Mouse (Mus musculus) liver, embryonic 12.5 days (tissue): ENCODE results near the gene Btaf1. TPM values are rescaled to one million over a fixed set of nuclear protein-coding genes. Genes with fewer than 3 reads are reported as not detected.
A peak's percentile ranks its signal among the peaks of the same experiment; 100 is the strongest.

Source experiments
- ATAC-seq: fragments of 200-750 bp; cut with Nextera tagmentation; 2 replicates; pipeline ENCODE4 v1.8.0; 2017; ENCODE audit warnings: moderate number of reproducible peaks, mild to moderate bottlenecking, moderate library complexity
- H3K27ac ChIP-seq: fragments of 300-500 bp; sonication (generic); 2 replicates; pipeline ENCODE4 v1.5.1; 2016; ENCODE audit warnings: mild to moderate bottlenecking
- H3K27me3 ChIP-seq: fragments of 300-500 bp; sonication (generic); replicated peaks from 2 replicates; pipeline ENCODE4 v1.6.1; 2016; ENCODE audit warnings: mild to moderate bottlenecking, moderate library complexity
- H3K36me3 ChIP-seq: fragments of 300-500 bp; sonication (generic); 2 replicates; pipeline ENCODE4 v1.6.1; 2016; ENCODE audit warnings: mild to moderate bottlenecking, moderate library complexity
- H3K4me1 ChIP-seq: fragments of 300-500 bp; sonication (generic); 2 replicates; pipeline ENCODE4 v1.6.1; 2016
- H3K4me2 ChIP-seq: fragments of 300-500 bp; sonication (generic); 2 replicates; pipeline ENCODE4 v1.6.1; 2016; ENCODE audit warnings: mild to moderate bottlenecking, moderate library complexity
- H3K4me3 ChIP-seq: fragments of 300-500 bp; sonication (generic); 2 replicates; pipeline ENCODE4 v1.5.1; 2016; ENCODE audit warnings: mild to moderate bottlenecking, moderate library complexity
- H3K9ac ChIP-seq: fragments of 300-500 bp; sonication (generic); 2 replicates; pipeline ENCODE4 v1.6.1; 2016; ENCODE audit warnings: mild to moderate bottlenecking, moderate library complexity
- H3K9me3 ChIP-seq: fragments of 300-500 bp; sonication (generic); replicated peaks from 2 replicates; pipeline ENCODE4 v1.6.1; 2016; ENCODE audit warnings: mild to moderate bottlenecking, moderate library complexity
- WGBS: fragments of 180-500 bp; shearing (Covaris S2); methylation state at CpG from one replicate; pipeline ENCODE4 v1.1.7; 2016; ENCODE audit not compliant: insufficient replicate concordance; 5-methylcytosine and 5-hydroxymethylcytosine counted together
- polyA plus RNA-seq: library from polyadenylated mRNA; unstranded; fragments of >200 nt; fragmentation: Nextera tagmentation; extraction: Ambion mirVana; gene quantifications from 2 replicates; pipeline ENCODE4 v1.2.1, GENCODE M21; 2016

Gene Btaf1
- 23.0 and 24.8 TPM in 2 replicates for polyA plus RNA-seq

DNA sequence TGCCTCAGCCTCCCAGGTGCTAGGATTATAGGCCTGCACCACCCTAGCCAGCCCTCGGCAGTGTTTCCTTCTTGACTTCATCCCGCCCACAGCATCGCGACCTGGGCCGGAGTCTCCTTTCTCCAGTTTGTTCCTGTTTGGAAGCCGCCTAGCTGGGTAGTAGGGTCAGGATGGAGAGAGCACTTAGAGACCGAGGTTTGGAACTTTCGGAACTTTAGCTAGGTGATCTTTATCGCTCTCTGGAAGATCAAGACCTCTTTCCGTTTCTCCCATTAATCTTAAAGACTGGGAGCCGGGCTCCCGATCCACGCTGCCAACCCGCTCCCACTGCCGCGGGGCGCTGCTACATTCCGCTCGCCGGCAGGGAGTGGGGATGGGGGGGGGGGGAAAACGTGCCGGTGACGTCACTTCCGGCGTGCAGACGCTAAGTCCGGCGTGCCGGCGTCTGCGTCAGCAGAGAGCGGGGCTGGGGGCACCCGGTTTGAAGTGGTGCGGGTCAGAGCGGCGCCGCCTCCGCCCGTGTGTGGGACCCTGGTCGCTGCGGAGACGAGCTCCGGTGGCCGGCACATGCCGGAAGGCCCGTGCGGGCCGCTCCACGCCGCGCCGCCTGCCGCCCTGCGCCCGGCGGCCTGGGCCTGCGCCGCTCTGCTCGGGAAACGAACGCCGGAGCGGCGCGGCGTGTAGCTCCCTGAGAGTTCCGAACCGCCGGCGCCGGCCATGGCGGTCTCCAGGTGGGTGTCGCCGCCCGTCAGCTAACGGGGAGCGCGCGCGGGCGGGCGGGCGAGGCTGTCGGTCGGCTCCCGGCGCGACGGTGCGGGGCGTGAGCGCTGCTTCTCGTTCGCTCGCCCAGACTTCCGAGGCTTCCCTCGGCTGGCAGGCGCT lies at the start of gene Btaf1:
Btaf1 (plus strand) TSS at position 409 of the 882 bp plus-strand sequence.
- Histone ChIP-seq H3K9ac (peak within 1 kb of the TSS; percentile 98), H3K27ac (peak within 1 kb of the TSS; percentile 99), H3K4me2 (peak within 1 kb of the TSS; percentile 76), H3K36me3 (peaks cover 7% of the 10 kb centered on the region), H3K4me1 (peaks cover 44% of the 10 kb centered on the region), H3K27me3 (no peaks in the 10 kb centered on the region), H3K9me3 (no peaks in the 10 kb centered on the region), H3K4me3 (peak within 1 kb of the TSS; percentile 98)
- WGBS = under 1% methylated on average over 80 of the region's 98 CpGs
- peak; percentile 94 for ATAC-seq

DNA sequence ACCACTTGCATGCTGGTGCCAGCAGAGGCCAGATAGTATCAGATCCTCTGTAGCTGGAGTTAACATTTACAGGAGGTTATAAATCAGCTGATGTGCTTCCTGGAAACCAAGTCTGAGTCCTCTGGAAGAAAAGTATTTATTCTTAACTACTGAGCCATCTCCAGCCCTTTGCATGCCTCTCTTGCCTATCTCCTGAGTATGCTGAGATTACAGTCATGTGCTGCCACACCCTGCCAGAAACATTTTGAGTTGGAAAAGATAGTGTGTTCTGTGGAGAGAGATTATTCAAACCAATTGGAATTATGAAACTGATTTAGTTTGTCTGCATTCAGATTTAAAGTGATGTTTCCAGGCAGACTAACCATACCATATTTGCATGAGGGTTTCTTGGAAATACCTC lies 48.5 kb upstream of the Btaf1 start:
- H3K4me1 ChIP-seq = no peaks in the 10 kb centered on the region
- no peaks in the 10 kb centered on the region for H3K9me3 ChIP-seq
- peaks cover 92% of the 10 kb centered on the region for H3K36me3 ChIP-seq
- no peak overlapping the region for H3K9ac ChIP-seq
- H3K27ac ChIP-seq = no peak overlapping the region
- no peak overlapping the region for H3K4me3 ChIP-seq
- H3K27me3 ChIP-seq = no peaks in the 10 kb centered on the region
- no peak for ATAC-seq
- H3K4me2 ChIP-seq = no peak overlapping the region

DNA sequence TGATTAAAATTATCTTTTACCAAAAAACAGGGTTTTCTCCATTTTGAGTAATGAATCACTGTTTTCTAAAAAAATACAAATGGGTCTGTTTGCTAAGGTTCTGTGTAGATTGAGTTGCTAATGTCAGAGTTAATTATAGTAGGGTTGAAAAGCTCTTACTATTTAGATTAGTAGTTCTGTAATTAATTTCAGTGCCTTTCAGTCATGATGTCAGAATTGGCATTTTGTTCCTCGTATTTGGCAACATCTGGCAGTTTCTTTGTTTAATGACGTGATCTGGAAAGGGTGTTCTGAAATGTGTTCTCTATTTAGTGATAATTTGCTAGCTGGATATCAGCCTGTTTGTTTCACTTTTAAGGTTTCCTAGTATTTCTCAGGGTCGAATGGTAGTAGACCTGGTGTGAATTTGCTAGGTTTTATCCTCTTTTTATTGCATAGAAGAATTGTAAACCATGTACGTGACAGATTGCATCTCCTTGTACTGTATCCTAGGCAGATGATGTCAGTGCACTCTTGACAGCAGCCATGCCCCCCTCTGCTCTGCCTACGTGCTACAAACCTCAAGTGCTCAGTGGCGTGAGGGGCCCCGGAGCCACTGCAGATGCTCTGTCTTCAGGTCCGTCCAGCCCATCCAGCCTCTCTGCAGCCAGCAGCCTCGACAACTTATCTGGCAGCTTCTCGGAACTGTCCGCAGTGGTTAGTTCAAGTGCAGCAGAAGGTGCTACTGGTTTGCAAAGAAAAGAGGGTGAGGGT lies 47.0 kb upstream of the Btaf1 start:
- H3K27me3 ChIP-seq = no peaks in the 10 kb centered on the region
- no peak overlapping the region for H3K4me2 ChIP-seq
- no peaks in the 10 kb centered on the region for H3K4me1 ChIP-seq
- no peaks in the 10 kb centered on the region for H3K9me3 ChIP-seq
- no peak overlapping the region for H3K9ac ChIP-seq
- no peak for ATAC-seq
- 79% methylated on average over 11 of the region's 11 CpGs for WGBS
- no peak overlapping the region for H3K4me3 ChIP-seq
- H3K36me3 ChIP-seq = peaks cover 94% of the 10 kb centered on the region
- H3K27ac ChIP-seq = no peak overlapping the region

DNA sequence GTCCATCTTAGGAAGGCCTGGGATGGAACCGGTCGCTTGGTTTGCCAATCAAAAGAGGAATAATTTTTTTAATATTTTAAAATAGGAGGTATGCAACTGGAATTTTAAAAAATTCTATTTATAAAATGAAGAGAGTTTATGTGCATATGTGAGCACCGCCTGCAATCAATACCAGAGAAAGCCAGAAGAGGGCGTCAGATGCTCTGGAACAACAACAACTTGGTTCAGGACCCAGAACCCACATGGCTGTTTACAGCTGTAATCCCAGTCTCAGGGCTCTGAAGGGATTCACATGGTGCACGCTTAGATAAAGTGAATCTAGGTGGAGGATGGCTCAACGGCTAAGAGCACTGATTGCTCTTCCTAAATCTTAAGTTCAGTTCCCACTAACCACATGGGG lies 42.8 kb upstream of the Btaf1 start:
- H3K9me3 ChIP-seq = no peaks in the 10 kb centered on the region
- no peaks in the 10 kb centered on the region for H3K4me1 ChIP-seq
- no peak overlapping the region for H3K27ac ChIP-seq
- no peak overlapping the region for H3K9ac ChIP-seq
- peak; percentile 40; the same call in 1 of the 2 replicates for ATAC-seq
- 72% methylated on average over 6 of the region's 6 CpGs for WGBS
- no peak overlapping the region for H3K4me2 ChIP-seq
- no peaks in the 10 kb centered on the region for H3K27me3 ChIP-seq
- H3K36me3 ChIP-seq = peaks cover 97% of the 10 kb centered on the region
- H3K4me3 ChIP-seq = no peak overlapping the region

DNA sequence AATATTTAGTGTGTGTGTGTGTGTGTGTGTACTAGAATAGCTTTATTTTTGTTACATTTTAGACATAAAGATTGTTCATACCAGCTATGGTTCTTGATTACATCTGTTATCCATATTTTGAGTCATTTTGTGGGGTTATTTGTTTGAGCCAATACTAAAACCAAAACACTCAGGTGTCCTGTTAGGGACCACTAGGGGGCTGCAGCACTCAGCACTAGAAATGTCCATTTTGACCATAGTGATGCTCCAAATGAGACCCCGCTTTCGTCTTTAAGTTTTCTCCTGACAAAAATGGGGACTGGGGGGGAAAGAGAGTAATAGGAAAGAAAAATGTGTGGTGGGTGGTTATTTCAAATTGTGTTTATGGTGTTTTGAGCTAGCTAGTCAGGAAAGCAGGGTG lies 39.6 kb upstream of the Btaf1 start:
- Histone ChIP-seq H3K9me3 (no peaks in the 10 kb centered on the region), H3K4me2 (no peak overlapping the region), H3K4me3 (no peak overlapping the region), H3K4me1 (no peaks in the 10 kb centered on the region), H3K9ac (no peak overlapping the region), H3K36me3 (peaks cover 98% of the 10 kb centered on the region), H3K27me3 (no peaks in the 10 kb centered on the region), H3K27ac (no peak overlapping the region)
- WGBS = 91% methylated on average over 2 of the region's 2 CpGs
- no peak for ATAC-seq

DNA sequence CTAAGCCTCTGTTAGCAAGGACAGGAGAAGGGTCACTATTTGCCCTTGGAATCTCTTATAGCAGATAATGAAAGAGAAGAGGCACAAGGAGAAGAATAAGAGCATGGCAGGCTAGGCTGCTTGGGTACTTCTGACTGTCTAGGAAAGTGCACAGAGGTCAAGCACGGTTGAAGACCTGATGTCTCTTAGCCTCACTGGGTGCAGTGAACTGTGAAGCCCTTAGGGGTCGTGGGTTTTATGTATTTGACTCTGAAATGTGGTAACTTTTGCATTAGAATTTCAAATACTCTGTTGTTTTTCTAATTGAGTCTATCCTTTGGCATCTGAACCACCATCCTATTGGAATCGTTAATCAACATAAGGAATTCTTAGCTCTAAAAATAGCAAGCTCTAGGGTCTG lies 38.2 kb upstream of the Btaf1 start:
- no peak for ATAC-seq
- no peak overlapping the region for H3K4me3 ChIP-seq
- H3K9me3 ChIP-seq = no peaks in the 10 kb centered on the region
- H3K27ac ChIP-seq = no peak overlapping the region
- 80% methylated on average over 3 of the region's 3 CpGs for WGBS
- H3K4me1 ChIP-seq = no peaks in the 10 kb centered on the region
- peaks cover 95% of the 10 kb centered on the region for H3K36me3 ChIP-seq
- no peak overlapping the region for H3K9ac ChIP-seq
- no peaks in the 10 kb centered on the region for H3K27me3 ChIP-seq
- no peak overlapping the region for H3K4me2 ChIP-seq

DNA sequence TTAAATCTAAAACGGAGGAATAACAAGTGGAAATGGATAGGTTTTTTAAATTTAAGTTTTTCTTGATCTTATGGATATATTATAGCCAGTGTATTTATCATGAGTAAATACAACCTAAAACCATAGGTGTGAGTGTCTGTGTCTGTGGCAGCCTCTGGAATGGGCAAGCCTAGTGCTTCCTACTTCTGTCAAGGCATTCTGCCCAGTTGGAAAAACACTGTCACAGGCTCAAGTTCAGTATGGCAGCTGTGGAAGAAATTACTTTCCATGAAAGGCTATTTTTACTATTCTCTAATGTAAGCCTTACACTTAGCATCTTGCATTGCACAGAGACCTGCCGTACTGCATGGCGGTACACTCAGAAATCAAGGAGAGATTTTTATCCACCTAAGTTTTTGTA lies 34.1 kb upstream of the Btaf1 start:
- Histone ChIP-seq H3K4me2 (no peak overlapping the region), H3K9ac (no peak overlapping the region), H3K4me3 (no peak overlapping the region), H3K27ac (no peak overlapping the region), H3K36me3 (peaks cover 71% of the 10 kb centered on the region), H3K9me3 (no peaks in the 10 kb centered on the region), H3K27me3 (no peaks in the 10 kb centered on the region), H3K4me1 (no peaks in the 10 kb centered on the region)
- 90% methylated on average over 3 of the region's 3 CpGs for WGBS
- no peak for ATAC-seq

DNA sequence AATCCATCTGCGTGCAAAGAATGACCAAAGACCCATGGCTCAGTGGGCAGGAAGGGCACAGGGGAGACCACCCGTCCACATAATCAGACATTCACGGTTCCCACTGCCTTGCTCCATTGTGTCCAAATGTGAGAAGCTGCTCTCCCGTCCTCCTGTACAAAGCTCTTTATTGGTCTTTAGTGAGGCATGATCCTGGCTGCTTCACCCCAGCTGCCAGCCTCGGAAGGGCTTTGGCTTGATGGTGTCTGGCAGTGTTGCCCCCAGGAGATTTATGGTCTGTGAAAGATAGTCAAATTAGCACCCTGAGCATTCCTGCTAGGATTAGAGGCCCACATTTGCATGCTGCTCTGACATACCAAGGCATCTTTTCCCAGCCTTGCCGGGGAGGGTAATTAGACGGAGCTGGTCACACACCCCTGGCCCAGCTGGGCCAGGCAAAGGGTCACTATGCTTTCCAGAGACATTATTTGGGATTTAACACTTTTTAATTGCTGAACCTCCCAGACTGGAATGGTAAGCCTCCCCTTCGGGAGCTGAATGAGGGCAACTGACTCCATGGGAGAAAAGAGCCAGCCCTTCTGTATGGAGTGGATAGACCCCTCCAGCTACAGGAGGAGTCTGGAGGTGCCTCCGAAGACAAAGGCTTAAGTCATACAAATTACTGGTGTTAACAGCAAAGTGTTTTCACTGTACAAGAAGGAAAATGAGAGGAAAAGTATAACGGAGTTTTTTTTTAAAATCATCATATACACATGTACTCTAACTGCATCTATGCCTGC lies 28.9 kb upstream of the Btaf1 start:
- peaks cover 20% of the 10 kb centered on the region for H3K36me3 ChIP-seq
- no peak overlapping the region for H3K4me3 ChIP-seq
- no peaks in the 10 kb centered on the region for H3K9me3 ChIP-seq
- H3K27me3 ChIP-seq = no peaks in the 10 kb centered on the region
- H3K27ac ChIP-seq = no peak overlapping the region
- no peak overlapping the region for H3K4me2 ChIP-seq
- H3K4me1 ChIP-seq = no peaks in the 10 kb centered on the region
- no peak for ATAC-seq
- H3K9ac ChIP-seq = no peak overlapping the region
- WGBS = 47% methylated on average over 10 of the region's 10 CpGs

DNA sequence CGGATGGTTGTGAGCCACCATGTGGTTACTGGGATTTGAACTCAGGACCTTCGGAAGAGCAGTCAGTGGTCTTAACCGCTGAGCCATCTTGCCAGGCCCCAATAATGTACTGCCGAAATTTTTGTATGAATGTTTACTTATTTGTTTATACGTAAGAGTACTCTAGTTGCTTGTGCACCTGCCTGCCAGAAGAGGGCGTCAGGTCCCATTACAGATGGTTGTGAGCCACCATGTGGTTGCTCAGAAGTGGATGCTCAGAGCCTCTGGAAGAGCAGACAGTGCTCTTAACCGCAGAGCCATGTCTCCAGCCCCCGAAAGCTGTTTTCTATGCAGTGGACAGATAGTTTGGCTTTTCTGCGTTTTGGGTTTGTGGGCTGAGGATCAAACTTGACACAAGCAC lies 28.1 kb upstream of the Btaf1 start:
- Histone ChIP-seq H3K27me3 (0 out of 2 replicates have a peak, but pooled peaks cover 5% of the 10 kb centered on the region), H3K4me3 (no peak overlapping the region), H3K36me3 (peaks cover 15% of the 10 kb centered on the region), H3K4me2 (no peak overlapping the region), H3K4me1 (no peaks in the 10 kb centered on the region), H3K9me3 (no peaks in the 10 kb centered on the region), H3K9ac (no peak overlapping the region), H3K27ac (no peak overlapping the region)
- 44% methylated on average over 9 of the region's 9 CpGs for WGBS
- ATAC-seq = no peak

DNA sequence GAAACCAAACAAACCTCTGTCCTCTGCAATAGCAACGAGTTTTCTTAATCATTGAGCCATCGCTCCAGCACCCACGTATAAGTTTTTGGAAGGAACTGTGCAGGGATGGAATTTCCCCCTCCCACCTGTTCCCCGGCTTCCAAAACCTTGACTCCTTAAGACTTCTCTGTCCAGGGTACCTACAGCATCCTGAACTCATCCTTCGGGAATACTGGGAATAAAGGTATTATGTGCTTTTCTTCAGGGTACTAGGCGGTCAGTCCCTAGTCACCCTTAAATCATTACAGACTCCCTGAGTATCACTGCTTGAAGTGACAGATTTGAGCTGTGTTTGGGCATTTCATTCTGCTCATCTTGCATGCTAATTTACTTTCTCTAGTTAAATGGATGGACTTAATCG lies 22.5 kb upstream of the Btaf1 start:
- peak overlapping the region; percentile 85; the same call in 1 of the 2 replicates for H3K4me2 ChIP-seq
- no peak for ATAC-seq
- no peak overlapping the region for H3K27ac ChIP-seq
- no peaks in the 10 kb centered on the region for H3K9me3 ChIP-seq
- peaks cover 15% of the 10 kb centered on the region for H3K4me1 ChIP-seq
- no peaks in the 10 kb centered on the region for H3K36me3 ChIP-seq
- peaks cover 27% of the 10 kb centered on the region for H3K27me3 ChIP-seq
- H3K9ac ChIP-seq = no peak overlapping the region
- no peak overlapping the region for H3K4me3 ChIP-seq
- WGBS = 50% methylated on average over 7 of the region's 7 CpGs

DNA sequence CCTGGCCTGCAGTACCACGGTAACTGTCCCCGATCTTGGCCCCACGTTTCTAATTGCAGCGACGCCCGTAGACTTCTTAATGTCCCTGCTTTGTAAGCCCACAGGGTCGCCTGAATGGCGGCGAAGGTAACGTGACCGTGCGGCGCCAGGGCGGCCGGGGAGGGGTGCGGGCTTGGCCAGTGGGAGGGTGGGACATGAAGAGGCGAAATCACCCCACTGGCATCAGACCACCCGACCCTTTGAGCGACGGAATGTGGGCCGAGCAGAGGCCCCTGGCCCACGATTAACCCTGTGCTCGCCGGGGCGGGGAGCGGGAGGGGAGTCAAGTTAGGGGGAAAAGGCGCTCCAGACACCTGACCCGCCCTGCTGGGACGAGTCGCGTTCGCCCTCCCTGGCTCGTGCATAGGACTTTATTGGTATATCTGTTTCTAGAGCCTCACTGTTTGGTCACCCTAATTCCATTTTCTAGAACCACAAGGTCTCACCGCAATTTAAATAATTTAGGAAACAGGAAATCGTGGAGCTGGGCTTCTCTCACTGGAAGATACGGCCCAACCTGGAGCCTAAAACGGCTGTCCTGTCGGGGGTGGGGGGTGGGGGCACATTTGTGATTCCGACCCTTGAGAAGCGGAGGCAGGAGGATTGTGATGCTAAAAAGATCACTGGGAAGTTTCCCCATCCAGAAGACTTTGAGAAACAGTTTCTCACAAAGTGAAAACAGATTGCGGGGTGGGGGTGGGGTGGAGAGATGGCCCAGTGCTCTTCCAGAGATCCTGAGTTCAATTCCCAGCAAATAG lies 21.5 kb upstream of the Btaf1 start:
- 3% methylated on average over 41 of the region's 41 CpGs for WGBS
- Histone ChIP-seq H3K27ac (no peak overlapping the region), H3K4me2 (peak overlapping the region; percentile 85), H3K27me3 (peaks cover 27% of the 10 kb centered on the region), H3K4me1 (peaks cover 15% of the 10 kb centered on the region), H3K9me3 (no peaks in the 10 kb centered on the region), H3K9ac (peak overlapping the region; percentile 63), H3K36me3 (no peaks in the 10 kb centered on the region), H3K4me3 (peak overlapping the region; percentile 62)
- peak; percentile 52 for ATAC-seq
